15 mouse cellular contexts compared by ENCODE assay signal in the genomic region with DNA sequence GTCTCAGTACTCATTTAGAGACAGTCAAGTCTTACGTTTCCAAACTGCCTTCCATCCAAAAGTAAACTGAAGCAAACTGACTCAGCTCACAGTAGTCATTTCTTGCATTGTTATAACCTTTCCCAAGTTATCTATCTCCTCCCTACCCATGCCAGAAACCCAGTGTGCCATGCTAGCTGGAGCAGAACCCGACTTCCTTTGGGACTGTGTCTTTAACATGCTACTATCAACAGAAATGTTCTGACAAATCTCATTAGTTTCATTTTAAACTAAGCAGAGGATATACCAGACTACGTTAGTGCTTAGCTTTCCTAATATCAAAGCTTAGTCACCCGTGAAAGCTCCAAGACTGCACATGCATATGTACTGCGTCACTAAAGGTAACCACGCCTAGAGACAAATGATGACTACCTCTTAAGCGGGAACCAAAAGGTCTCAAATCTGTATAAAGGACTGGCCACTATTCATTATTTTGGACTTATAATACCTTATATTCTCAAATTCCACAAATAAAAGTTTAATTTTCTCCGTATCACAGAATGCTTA. TPM values are rescaled to one million over a fixed set of nuclear protein-coding genes. Genes with fewer than 3 reads are reported as not detected.
DNase-seq lines count a peak whose midpoint lies in the region; ATAC-seq and TF ChIP-seq lines count a peak whose summit lies in the region.
"Had no signal": no experiment of that assay in that cellular context is flagged by ENCODE, and none has a peak within 500 bp of the region (broad histone marks: within the 10 kb centered on the region; RNA-seq: fewer than 3 reads in every experiment).

No protein-coding gene starts in this region.

- ATAC-seq in cerebellum, adult (ENCODE audit: insufficient number of reproducible peaks, low FRiP score, low TSS enrichment): no peak
- ATAC-seq in Patski: peak; percentile 24
- no peak for ATAC-seq in forebrain, embryonic 11.5 days (replicated peaks; ENCODE audit: low FRiP score)
- ATAC-seq: CD4-positive, CD25-positive, alpha-beta regulatory T cell, adult 4 months; forebrain, postnatal 0 days; intestine, embryonic 16.5 days; liver, postnatal 0 days had no signal

- TF ChIP-seq CTCF in Patski (IDR thresholded peaks at IDR 0.05): no peak

- peak; percentile 22 to 34 for DNase-seq in cerebellum, postnatal 25 days
- DNase-seq in lung, postnatal 10 days: peak; percentile 9
- DNase-seq in lung, postnatal 14 days: no peak
- no peak for DNase-seq in Patski (ENCODE audit: low read depth, low spot score)
- DNase-seq in splenic B cell, adult 2 months (ENCODE audit: low read depth, low spot score): peak; percentile 24
- no peak for DNase-seq in liver
- no peak for DNase-seq in forebrain, embryonic 11.5 days (ENCODE audit: low spot score)
- DNase-seq: forebrain, postnatal 0 days; liver, postnatal 0 days had no signal

- no peaks in the 10 kb centered on the region for H3K27me3 ChIP-seq in Patski
- no peaks in the 10 kb centered on the region for H3K27me3 ChIP-seq in splenic B cell, adult 2 months (ENCODE audit: control insufficient read depth, insufficient read depth, low read length, poor library complexity, severe bottlenecking)
- H3K27me3 ChIP-seq in forebrain, embryonic 11.5 days (ENCODE audit: control insufficient read depth, insufficient read depth, low read length): no peaks in the 10 kb centered on the region
- H3K27me3 ChIP-seq: embryonic facial prominence, embryonic 15.5 days; hindbrain, embryonic 13.5 days; megakaryocyte, embryonic 14.5 days had no signal

- H3K36me3 ChIP-seq in splenic B cell, adult 2 months (ENCODE audit: control insufficient read depth, insufficient read depth, low read length, poor library complexity, severe bottlenecking): no peaks in the 10 kb centered on the region
- H3K36me3 ChIP-seq in forebrain, embryonic 11.5 days (ENCODE audit: control insufficient read depth, insufficient read depth, low read length): no peaks in the 10 kb centered on the region; the same call in 1 of the 2 replicates
- H3K36me3 ChIP-seq: embryonic facial prominence, embryonic 15.5 days; hindbrain, embryonic 13.5 days had no signal

- in situ Hi-C loops in Patski (cut with MboI; ENCODE audit: low pct_unique_long_range_greater_than_20kb): no loop called here

- H3K4me3 ChIP-seq in forebrain, embryonic 11.5 days (ENCODE audit: low read depth, low read length): no peak overlapping the region
- H3K4me3 ChIP-seq: embryonic facial prominence, embryonic 15.5 days; hindbrain, embryonic 13.5 days; megakaryocyte, embryonic 14.5 days had no signal

- H3K4me1 ChIP-seq in forebrain, embryonic 11.5 days (replicated peaks; ENCODE audit: control insufficient read depth, insufficient read depth, low read length): no peaks in the 10 kb centered on the region

- no peak overlapping the region for H3K9ac ChIP-seq in forebrain, embryonic 11.5 days (ENCODE audit: low read length)
- H3K9ac ChIP-seq: embryonic facial prominence, embryonic 15.5 days; forebrain, postnatal 0 days; hindbrain, embryonic 13.5 days; liver, postnatal 0 days had no signal

- H3K4me2 ChIP-seq in forebrain, embryonic 11.5 days (ENCODE audit: low read depth, low read length, severe bottlenecking): no peak overlapping the region
- H3K4me2 ChIP-seq: embryonic facial prominence, embryonic 15.5 days; hindbrain, embryonic 13.5 days had no signal

- WGBS in forebrain, embryonic 11.5 days: 85% methylated on average over 8 of the region's 8 CpGs

- CTCF ChIA-PET in Patski (lab: Charles Lee): interaction anchor here (1.1 kb wide), 1 partner anchor 61 kb away, joined by 3 read pairs; no protein-coding TSS in a partner anchor

- H3K27ac ChIP-seq in forebrain, embryonic 11.5 days (ENCODE audit: low read depth, low read length): no peak overlapping the region
- H3K27ac ChIP-seq: embryonic facial prominence, embryonic 15.5 days; hindbrain, embryonic 13.5 days had no signal

- H3K9me3 ChIP-seq in forebrain, embryonic 11.5 days (ENCODE audit: control insufficient read depth, low read length): no peaks in the 10 kb centered on the region
- H3K9me3 ChIP-seq: embryonic facial prominence, embryonic 15.5 days; hindbrain, embryonic 13.5 days; megakaryocyte, embryonic 14.5 days had no signal

- POLR2A ChIA-PET in Patski (lab: Charles Lee): no interaction called here

RNA-seq across cellular contexts. Expression of a gene that starts 8.2 kb away (rescaled TPM):
- polyA plus RNA-seq in Patski (2021): 22.8 TPM
- polyA plus RNA-seq in forebrain, embryonic 11.5 days (2014; fragmentation: Nextera tagmentation; extraction: Ambion mirVana): 144 and 152 TPM in 2 replicates

Comparison
In these comparisons a context has a peak if more than half of its experiments do, and no peak if none do; other contexts are left out.
1. DNase-seq: peak in cerebellum, postnatal 25 days (2 of 2), lung, postnatal 10 days (single experiment) and splenic B cell, adult 2 months (single experiment); none in lung, postnatal 14 days (single experiment), Patski (single experiment), liver (single experiment) and forebrain, embryonic 11.5 days (single experiment).